Mouse (Mus musculus) liver, postnatal 0 days (tissue): ENCODE measurements around the gene Shroom3. TPM values are rescaled to one million over a fixed set of nuclear protein-coding genes. Genes with fewer than 3 reads are reported as not detected.

Experiments
- ATAC-seq: fragments of 200-750 bp; cut with Nextera tagmentation; 2 replicates; pipeline ENCODE4 v1.8.0; 2017; ENCODE audit warnings: mild to moderate bottlenecking, moderate library complexity
- DNase-seq: peaks from one replicate; pipeline ENCODE4 v3.0.0-alpha.2; 2016
- H3K27ac ChIP-seq: fragments of 300-500 bp; sonication (generic); 2 replicates; pipeline ENCODE4 v1.5.1; 2014; ENCODE audit warnings: antibody characterized with exemption, moderate library complexity, mild to moderate bottlenecking, low read depth
- H3K27me3 ChIP-seq: fragments of 300-500 bp; sonication (generic); 2 replicates; pipeline ENCODE4 v1.6.1; 2014; ENCODE audit warnings: low read length, control low read depth, mixed read lengths; ENCODE audit not compliant: insufficient read depth
- H3K36me3 ChIP-seq: fragments of 300-500 bp; sonication (generic); replicated peaks from 2 replicates; pipeline ENCODE4 v1.6.1; 2014; ENCODE audit warnings: mild to moderate bottlenecking, control low read depth, low read length, moderate library complexity, mixed read lengths; ENCODE audit not compliant: insufficient read depth
- H3K4me1 ChIP-seq: fragments of 300-500 bp; sonication (generic); 2 replicates; pipeline ENCODE4 v1.6.1; 2014; ENCODE audit warnings: antibody characterized with exemption, mild to moderate bottlenecking, control low read depth; ENCODE audit not compliant: insufficient read depth
- H3K4me2 ChIP-seq: fragments of 300-500 bp; sonication (generic); 2 replicates; pipeline ENCODE4 v1.6.1; 2014; ENCODE audit warnings: low read depth, mild to moderate bottlenecking, low read length, moderate library complexity, mixed read lengths
- H3K4me3 ChIP-seq: fragments of 300-500 bp; sonication (generic); 2 replicates; pipeline ENCODE4 v1.5.1; 2014; ENCODE audit warnings: low read depth, low read length
- H3K9ac ChIP-seq: fragments of 300-500 bp; sonication (generic); replicated peaks from 2 replicates; pipeline ENCODE4 v1.6.1; 2014; ENCODE audit warnings: mild to moderate bottlenecking, moderate library complexity
- H3K9me3 ChIP-seq: fragments of 300-500 bp; sonication (generic); 2 replicates; pipeline ENCODE4 v1.6.1; 2016; ENCODE audit warnings: mild to moderate bottlenecking, control low read depth, low read length, mixed read lengths
- CTCF ChIP-seq: sonication (generic); IDR thresholded peaks from 2 replicates; pipeline ENCODE4 v1.5.1; 2016; ENCODE audit warnings: antibody characterized with exemption, low read depth
- EP300 ChIP-seq: IDR thresholded peaks from 2 replicates; pipeline ENCODE4 v1.6.1; 2016; ENCODE audit warnings: antibody characterized with exemption, low read depth, mild to moderate bottlenecking
- WGBS: fragments of 180-500 bp; shearing (Covaris S2); extraction: QIAGEN DNeasy Blood & Tissue Kit; methylation state at CpG from one replicate; pipeline ENCODE4 v1.1.7; 2014; ENCODE audit not compliant: insufficient replicate concordance; 5-methylcytosine and 5-hydroxymethylcytosine counted together
- polyA plus RNA-seq: library from polyadenylated mRNA; unstranded; fragments of >200 nt; fragmentation: Nextera tagmentation; extraction: Ambion mirVana; gene quantifications from 2 replicates; pipeline ENCODE4 v1.2.1, GENCODE M21; 2015

Gene Shroom3
- polyA plus RNA-seq, 1 experiment from 2014 or later: 0.96 TPM

GRCm38 (mm10) chr5:92905146-92905545 lies 221.9 kb downstream of the Shroom3 start:
- no peak overlapping the region for H3K4me3 ChIP-seq
- H3K9me3 ChIP-seq: peaks cover 6% of the 10 kb centered on the region; the same call in 1 of the 2 replicates
- H3K27me3 ChIP-seq: no peaks in the 10 kb centered on the region
- H3K27ac ChIP-seq: no peak overlapping the region
- TF ChIP-seq CTCF: no peak
- TF ChIP-seq EP300: no peak
- no peak for ATAC-seq
- H3K36me3 ChIP-seq: no peaks in the 10 kb centered on the region
- H3K9ac ChIP-seq: no peak overlapping the region
- no peak for DNase-seq
- H3K4me1 ChIP-seq: no peaks in the 10 kb centered on the region
- no peak overlapping the region for H3K4me2 ChIP-seq
- 71% methylated on average over 9 of the region's 9 CpGs for WGBS

DNA sequence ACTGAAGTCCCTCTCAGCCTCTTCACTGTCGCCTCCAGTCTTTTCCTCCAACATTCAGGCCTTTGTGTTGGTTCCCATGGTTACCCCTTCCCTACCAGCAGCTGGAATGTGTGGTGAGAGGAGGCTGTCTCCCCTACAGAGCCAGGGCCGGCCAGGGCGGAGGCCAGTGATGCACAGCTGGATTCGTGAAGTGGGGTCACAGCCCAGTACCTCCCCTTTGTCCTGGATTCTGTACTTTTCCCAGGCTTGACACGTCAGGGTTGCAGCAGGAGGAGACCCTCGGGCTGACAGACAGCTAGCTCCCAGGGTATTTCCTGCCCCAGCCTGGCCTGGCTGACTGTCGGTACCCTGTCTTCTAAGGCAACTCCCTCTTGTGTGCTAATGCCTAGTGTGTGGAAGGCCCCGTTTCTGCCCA lies 222.4 kb downstream of the Shroom3 start:
- ATAC-seq (no peak), DNase-seq (no peak)
- H3K9ac ChIP-seq: no peak overlapping the region
- H3K36me3 ChIP-seq: no peaks in the 10 kb centered on the region
- H3K27ac ChIP-seq: no peak overlapping the region
- H3K27me3 ChIP-seq: no peaks in the 10 kb centered on the region
- 54% methylated on average over 8 of the region's 8 CpGs for WGBS
- no peak overlapping the region for H3K4me2 ChIP-seq
- H3K9me3 ChIP-seq: peaks cover 6% of the 10 kb centered on the region; the same call in 1 of the 2 replicates
- TF ChIP-seq CTCF: no peak
- TF ChIP-seq EP300: no peak
- no peaks in the 10 kb centered on the region for H3K4me1 ChIP-seq
- no peak overlapping the region for H3K4me3 ChIP-seq

- no peaks in the 10 kb centered on the region for H3K27me3 ChIP-seq
- DNase-seq (no peak), ATAC-seq (no peak)
- no peak overlapping the region for H3K4me2 ChIP-seq
- no peak overlapping the region for H3K9ac ChIP-seq
- H3K4me3 ChIP-seq: no peak overlapping the region
- no peak overlapping the region for H3K27ac ChIP-seq
- TF ChIP-seq CTCF: no peak
- no peak for TF ChIP-seq EP300
- H3K4me1 ChIP-seq: no peaks in the 10 kb centered on the region; the same call in 1 of the 2 replicates
- no peaks in the 10 kb centered on the region for H3K36me3 ChIP-seq
- peaks cover 6% of the 10 kb centered on the region; the same call in 1 of the 2 replicates for H3K9me3 ChIP-seq
- WGBS: 73% methylated on average over 4 of the region's 4 CpGs
Observed at GRCm38 (mm10) chr5:92908227-92908626, 225.0 kb downstream of the Shroom3 start.

DNA sequence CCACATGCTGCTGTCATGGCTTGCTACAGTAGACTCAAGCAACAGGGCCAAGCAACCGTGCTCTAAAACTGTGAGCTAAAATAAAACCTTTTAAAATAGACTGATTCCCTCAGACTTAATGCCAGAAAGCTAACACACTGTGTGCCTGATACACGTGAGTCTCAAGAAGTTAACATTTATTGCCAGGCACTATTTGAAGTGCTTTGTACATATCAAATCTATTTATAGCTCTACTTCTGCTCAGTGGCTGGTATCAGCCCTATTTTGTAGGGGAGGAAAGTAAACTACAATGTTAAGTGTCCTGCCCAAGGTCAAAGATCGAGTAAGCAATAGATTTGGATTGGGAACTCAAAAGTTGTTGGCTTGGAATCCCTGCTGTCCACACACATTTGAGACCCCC lies 227.6 kb downstream of the Shroom3 start:
- Histone ChIP-seq H3K4me1 (no peaks in the 10 kb centered on the region; the same call in 1 of the 2 replicates), H3K27me3 (no peaks in the 10 kb centered on the region), H3K9me3 (peaks cover 6% of the 10 kb centered on the region; the same call in 1 of the 2 replicates), H3K36me3 (no peaks in the 10 kb centered on the region), H3K9ac (no peak overlapping the region), H3K4me2 (no peak overlapping the region), H3K4me3 (no peak overlapping the region), H3K27ac (no peak overlapping the region)
- no peak for ATAC-seq
- no peak for DNase-seq
- TF ChIP-seq CTCF: no peak
- TF ChIP-seq EP300: no peak
- 59% methylated on average over 3 of the region's 3 CpGs for WGBS

DNA sequence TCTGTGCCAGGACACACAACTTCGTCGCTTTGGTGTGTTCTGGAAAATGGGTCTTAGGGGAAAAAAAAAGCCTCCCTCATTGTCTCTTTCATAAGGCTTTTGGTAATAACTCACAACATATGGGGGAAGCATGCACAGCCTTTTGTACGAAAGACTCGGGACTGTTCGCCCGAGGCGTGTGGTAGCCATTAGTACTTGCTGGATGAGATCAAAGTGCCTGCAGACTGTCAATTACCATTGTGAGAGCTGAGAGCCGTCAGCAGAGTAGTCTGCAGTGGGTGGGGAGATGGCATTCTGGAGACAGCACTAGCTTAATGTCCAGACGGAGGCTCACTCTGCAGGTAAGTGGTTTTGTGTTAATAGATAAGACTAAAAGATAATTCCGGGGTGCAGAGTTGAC lies 232.2 kb downstream of the Shroom3 start:
- Histone ChIP-seq H3K4me1 (no peaks in the 10 kb centered on the region; the same call in 1 of the 2 replicates), H3K4me3 (no peak overlapping the region), H3K27ac (no peak overlapping the region), H3K36me3 (no peaks in the 10 kb centered on the region), H3K9me3 (no peaks in the 10 kb centered on the region), H3K9ac (no peak overlapping the region), H3K4me2 (no peak overlapping the region), H3K27me3 (no peaks in the 10 kb centered on the region)
- 72% methylated on average over 10 of the region's 10 CpGs for WGBS
- no peak for DNase-seq
- no peak for ATAC-seq
- no peak for TF ChIP-seq EP300
- no peak for TF ChIP-seq CTCF

- DNase-seq (no peak), ATAC-seq (peak; percentile 66)
- H3K4me2 ChIP-seq: no peak overlapping the region
- no peaks in the 10 kb centered on the region for H3K36me3 ChIP-seq
- no peak overlapping the region for H3K27ac ChIP-seq
- H3K9me3 ChIP-seq: no peaks in the 10 kb centered on the region
- no peaks in the 10 kb centered on the region for H3K27me3 ChIP-seq
- 53% methylated on average over 6 of the region's 6 CpGs for WGBS
- no peak overlapping the region for H3K9ac ChIP-seq
- no peak overlapping the region for H3K4me3 ChIP-seq
- TF ChIP-seq EP300 (no peak), CTCF (no peak)
- no peaks in the 10 kb centered on the region for H3K4me1 ChIP-seq
Observed at GRCm38 (mm10) chr5:92917755-92918154, 234.5 kb downstream of the Shroom3 start.

GRCm38 (mm10) chr5:92918170-92918569 lies 234.9 kb downstream of the Shroom3 start:
- H3K27ac ChIP-seq: no peak overlapping the region
- ATAC-seq: no peak

More at GRCm38 (mm10) chr5:92918170-92918569, 234.9 kb downstream of the Shroom3 start:
- H3K4me1 ChIP-seq: no peaks in the 10 kb centered on the region
- no peaks in the 10 kb centered on the region for H3K27me3 ChIP-seq
- no peak overlapping the region for H3K4me2 ChIP-seq
- no peaks in the 10 kb centered on the region for H3K9me3 ChIP-seq
- TF ChIP-seq EP300: no peak
- TF ChIP-seq CTCF: no peak
- H3K36me3 ChIP-seq: no peaks in the 10 kb centered on the region
- no peak overlapping the region for H3K9ac ChIP-seq
- no peak overlapping the region for H3K4me3 ChIP-seq
- WGBS: 70% methylated on average over 10 of the region's 10 CpGs
- DNase-seq: no peak
